Mouse (Mus musculus): Measurements from ENCODE around the gene Gm8138. TPM values are rescaled to one million over a fixed set of nuclear protein-coding genes. Genes with fewer than 3 reads are reported as not detected.
"Not testable (repeated sequence)": the region's sequence is repeated elsewhere in the genome, so short reads cannot be mapped to it uniquely, and the experiment has no call there.

The Gm8138 gene
- polyA plus RNA-seq (2016; fragmentation: Nextera tagmentation; extraction: Ambion mirVana): not detected in 2 replicates

DNA sequence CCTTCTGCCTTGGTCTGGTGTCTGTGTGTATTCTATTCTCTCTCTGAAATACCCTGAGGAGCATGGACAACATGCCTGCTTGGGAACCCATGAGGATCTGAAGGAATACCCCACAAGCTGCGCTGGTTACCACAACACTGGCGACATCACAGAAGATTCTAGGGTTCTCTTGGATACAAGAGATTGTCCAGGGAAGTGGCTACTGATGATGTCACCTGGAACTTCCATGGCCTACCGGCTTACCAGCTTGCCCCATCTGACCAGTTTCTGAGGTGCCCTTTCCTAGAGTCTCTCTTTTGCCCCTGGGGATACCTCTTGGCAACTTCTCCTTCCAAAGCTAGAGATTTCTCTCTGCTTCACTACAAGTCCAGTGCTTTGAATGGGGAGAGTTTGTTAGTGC lies at the start of gene Gm8138:
TSS of gene Gm8138 (minus strand) at position 101 of the 400 bp plus-strand sequence.
- not testable (repeated sequence) for ATAC-seq (ENCODE audit: low FRiP score, low read depth); H3K4me2 ChIP-seq (replicated peaks); H3K36me3 ChIP-seq; H3K4me3 ChIP-seq; H3K4me1 ChIP-seq; H3K27me3 ChIP-seq; H3K27ac ChIP-seq (replicated peaks); H3K9ac ChIP-seq (replicated peaks); H3K9me3 ChIP-seq
- WGBS: no CpG with 5 or more reads among the region's 3 CpGs

DNA sequence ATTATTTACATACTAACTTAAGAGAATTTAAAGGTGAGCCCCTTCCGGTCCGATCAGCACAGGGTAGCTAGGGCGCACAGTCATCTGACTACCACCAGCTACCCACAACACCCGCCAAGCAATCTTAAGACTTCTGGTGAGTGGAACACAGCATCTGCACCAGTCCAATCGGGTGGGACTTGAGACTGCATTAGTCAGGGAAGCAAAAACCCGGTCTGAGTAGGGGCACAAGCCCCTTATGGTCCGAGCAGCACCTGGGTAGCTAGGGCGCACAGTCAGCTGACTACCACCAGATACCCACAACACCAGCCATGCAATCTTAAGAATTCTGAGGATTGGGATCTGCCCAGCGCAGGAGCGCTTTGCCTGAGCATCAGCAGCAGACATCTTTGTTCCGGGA lies 54.4 kb downstream of the Gm8138 start:
- 88% methylated on average over 11 of the region's 11 CpGs for WGBS
- ATAC-seq (ENCODE audit: low FRiP score, low read depth); H3K9me3 ChIP-seq; H3K4me3 ChIP-seq; H3K27ac ChIP-seq (replicated peaks); H3K4me1 ChIP-seq; H3K27me3 ChIP-seq; H3K4me2 ChIP-seq (replicated peaks); H3K9ac ChIP-seq (replicated peaks); H3K36me3 ChIP-seq: not testable (repeated sequence)

Other genes with a start within 250 kb of the Gm8138 start
- not detected in 2 replicates for gene Gm7233, start 236.5 kb downstream of the Gm8138 start, polyA plus RNA-seq (2016; fragmentation: Nextera tagmentation; extraction: Ambion mirVana)
- not detected in 2 replicates for gene Gm8122, start 181.0 kb downstream of the Gm8138 start, polyA plus RNA-seq (2016; fragmentation: Nextera tagmentation; extraction: Ambion mirVana)
- gene Gm8126, start 157.7 kb downstream of the Gm8138 start, polyA plus RNA-seq (2016; fragmentation: Nextera tagmentation; extraction: Ambion mirVana): not detected in 2 replicates
- not detected in 2 replicates for gene Gm9732, start 141.3 kb downstream of the Gm8138 start, polyA plus RNA-seq (2016; fragmentation: Nextera tagmentation; extraction: Ambion mirVana)
- gene Gm8127, start 122.5 kb downstream of the Gm8138 start, polyA plus RNA-seq (2016; fragmentation: Nextera tagmentation; extraction: Ambion mirVana): not detected in 2 replicates
- gene 1700001F09Rik, start 68.5 kb downstream of the Gm8138 start, polyA plus RNA-seq (2016; fragmentation: Nextera tagmentation; extraction: Ambion mirVana): not detected in 2 replicates
- gene Gm5799, start 127.2 kb upstream of the Gm8138 start, polyA plus RNA-seq (2016; fragmentation: Nextera tagmentation; extraction: Ambion mirVana): not detected in 2 replicates
- not detected in 2 replicates for gene Gm17654, start 162.8 kb upstream of the Gm8138 start, polyA plus RNA-seq (2016; fragmentation: Nextera tagmentation; extraction: Ambion mirVana)
- not detected in 2 replicates for gene Gm10375, start 191.7 kb upstream of the Gm8138 start, polyA plus RNA-seq (2016; fragmentation: Nextera tagmentation; extraction: Ambion mirVana)

Data from midbrain, embryonic 12.5 days (tissue).